Mouse (Mus musculus): ENCODE results near the gene Stk24. TPM values are rescaled to one million over a fixed set of nuclear protein-coding genes. Genes with fewer than 3 reads are reported as not detected.

Stk24 gene
- polyA plus RNA-seq, 1 experiment from 2014 or later: 43.8 TPM

DNA sequence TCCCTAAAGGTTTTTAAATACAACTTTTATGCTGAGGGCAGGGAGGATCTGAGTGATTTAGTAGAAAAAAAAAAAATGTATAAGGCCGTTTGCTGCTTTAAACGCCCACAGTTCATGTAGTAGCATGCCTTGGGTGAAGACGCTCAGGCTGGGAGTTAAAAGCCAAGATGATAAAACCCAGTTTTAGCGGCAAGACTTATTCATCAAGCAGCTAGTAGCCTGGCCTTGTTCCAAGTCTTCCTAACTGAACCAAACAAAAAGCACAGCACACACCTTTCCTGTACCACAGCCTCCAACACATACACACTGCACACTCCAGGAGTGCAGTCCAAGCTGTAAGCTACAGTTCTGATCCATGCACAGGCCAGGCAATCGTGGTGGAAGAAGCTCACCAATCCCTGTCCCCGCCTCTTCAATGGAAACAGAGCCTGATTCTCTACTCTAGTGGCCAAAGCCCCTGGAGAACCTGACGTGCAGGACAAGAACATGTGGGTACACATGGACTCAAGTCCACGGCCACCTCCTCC lies 23.4 kb downstream of the Stk24 start:
- Histone ChIP-seq H3K27me3 (ENCODE audit: low read depth, poor library complexity, severe bottlenecking) (no peaks in the 10 kb centered on the region), H3K9me3 (replicated peaks) (no peaks in the 10 kb centered on the region), H3K4me3 (no peak overlapping the region), H3K27ac (no peak overlapping the region), H3K36me3 (peaks cover 14% of the 10 kb centered on the region), H3K4me1 (peaks cover 50% of the 10 kb centered on the region)
- no peak for DNase-seq (ENCODE audit: low spot score)
- WGBS: 82% methylated on average over 8 of the region's 8 CpGs

DNA sequence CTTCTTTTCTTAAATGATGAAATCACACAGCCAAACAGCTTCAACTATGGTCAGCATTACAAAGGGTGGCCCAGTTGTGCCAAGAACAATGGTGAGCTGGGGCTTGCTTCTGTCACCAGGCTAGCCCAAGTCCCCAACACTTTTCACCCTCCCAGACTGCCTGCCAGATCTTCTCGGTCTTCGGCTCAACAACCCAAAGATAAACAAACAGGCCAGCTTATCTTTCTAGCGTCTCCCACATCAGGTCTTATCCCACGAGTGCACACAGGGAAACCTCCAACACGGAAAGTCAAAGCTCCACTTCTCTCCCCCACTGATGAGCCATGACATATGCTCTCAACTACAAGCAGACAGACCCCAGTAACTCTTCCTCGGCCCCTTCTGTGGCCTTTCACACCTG lies 24.1 kb downstream of the Stk24 start:
- WGBS: 34% methylated on average over 6 of the region's 6 CpGs
- no peak overlapping the region for H3K27ac ChIP-seq
- H3K9me3 ChIP-seq (replicated peaks): no peaks in the 10 kb centered on the region
- H3K4me3 ChIP-seq: no peak overlapping the region
- DNase-seq (ENCODE audit: low spot score): no peak
- H3K27me3 ChIP-seq (ENCODE audit: low read depth, poor library complexity, severe bottlenecking): no peaks in the 10 kb centered on the region
- H3K36me3 ChIP-seq: peaks cover 7% of the 10 kb centered on the region
- H3K4me1 ChIP-seq: peaks cover 53% of the 10 kb centered on the region

DNA sequence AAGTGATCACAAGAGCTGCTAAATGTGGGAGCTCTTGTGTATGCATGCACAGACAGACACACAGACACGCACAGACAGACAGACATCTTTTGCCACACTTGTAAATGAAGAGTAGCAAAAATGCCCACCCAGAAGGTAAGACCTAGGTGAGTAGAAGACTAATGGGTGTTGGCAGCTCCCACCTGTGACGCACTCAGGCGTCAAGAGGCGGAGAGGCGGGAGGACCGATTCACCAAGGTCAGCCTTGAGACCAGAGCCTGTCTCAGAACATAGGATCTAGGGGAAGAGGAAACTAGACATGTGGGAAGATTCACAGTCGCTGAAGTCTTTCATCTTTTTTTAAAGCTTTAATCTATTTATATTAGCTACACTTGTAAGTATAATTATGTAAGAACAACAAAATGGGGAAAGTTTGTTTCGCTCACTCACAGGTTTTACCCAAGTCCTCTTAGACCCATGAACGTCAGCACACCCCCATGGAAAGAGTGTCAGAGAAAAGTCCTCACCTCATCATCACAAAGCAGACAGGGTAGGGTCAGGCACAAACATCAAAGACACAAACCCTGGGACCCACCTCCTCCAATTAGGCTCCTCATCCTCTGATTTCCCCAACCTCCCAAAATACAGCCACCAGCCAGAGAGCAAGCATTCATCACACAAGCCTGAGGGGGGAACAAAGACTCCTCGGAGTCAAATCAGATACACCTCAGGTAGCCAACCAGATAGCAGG lies 26.0 kb downstream of the Stk24 start:
- Histone ChIP-seq H3K4me1 (peaks cover 45% of the 10 kb centered on the region), H3K9me3 (replicated peaks) (no peaks in the 10 kb centered on the region), H3K27ac (no peak overlapping the region), H3K36me3 (peaks cover 4% of the 10 kb centered on the region; the same call in 1 of the 2 replicates), H3K27me3 (ENCODE audit: low read depth, poor library complexity, severe bottlenecking) (no peaks in the 10 kb centered on the region), H3K4me3 (no peak overlapping the region)
- no peak for DNase-seq (ENCODE audit: low spot score)
- whole genome bisulfite sequencing: 75% methylated on average over 10 of the region's 10 CpGs

DNA sequence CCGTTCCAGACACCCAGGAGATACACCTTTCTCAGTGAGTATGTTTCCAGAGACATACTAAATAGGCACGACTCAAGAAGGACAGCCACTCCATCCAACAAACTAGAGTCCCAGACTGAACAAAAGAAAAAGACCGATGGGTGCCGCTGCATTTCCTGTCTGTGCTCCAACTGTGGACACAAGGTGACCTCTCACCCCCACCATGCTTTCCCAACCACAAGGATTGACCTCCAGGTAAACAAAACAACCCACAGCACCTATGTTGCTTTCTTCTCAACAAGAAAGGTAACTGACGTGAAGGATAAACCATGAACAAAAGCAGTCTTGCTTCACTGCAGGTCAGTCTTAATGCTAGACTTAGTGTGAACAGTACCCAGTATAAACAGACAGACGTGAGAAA lies 27.1 kb downstream of the Stk24 start:
- Histone ChIP-seq H3K27ac (peak overlapping the region; percentile 14; the same call in 1 of the 2 replicates), H3K9me3 (replicated peaks) (no peaks in the 10 kb centered on the region), H3K4me1 (peaks cover 49% of the 10 kb centered on the region), H3K4me3 (no peak overlapping the region), H3K36me3 (peaks cover 4% of the 10 kb centered on the region; the same call in 1 of the 2 replicates), H3K27me3 (ENCODE audit: low read depth, poor library complexity, severe bottlenecking) (no peaks in the 10 kb centered on the region)
- 89% methylated on average over 6 of the region's 6 CpGs for WGBS
- DNase-seq (ENCODE audit: low spot score): no peak

DNA sequence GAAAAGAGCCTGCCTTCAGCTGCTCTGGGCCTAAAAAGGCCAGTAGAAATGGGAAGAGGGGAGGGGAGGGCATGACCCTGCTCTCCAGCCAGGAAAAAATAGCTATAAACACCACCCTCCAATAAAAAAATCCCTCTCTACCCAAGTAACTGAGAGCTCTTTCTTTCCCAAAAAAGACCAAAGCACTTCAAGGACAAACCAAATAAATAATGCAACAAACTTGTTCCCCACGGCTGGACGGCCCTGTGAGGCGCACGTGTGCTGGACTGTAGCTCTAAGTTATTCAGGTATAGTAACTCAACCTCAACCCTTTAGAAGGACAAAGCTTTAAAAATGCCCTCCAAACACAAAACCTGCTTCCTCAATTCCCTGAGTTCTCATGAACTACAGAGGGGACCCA lies 28.1 kb downstream of the Stk24 start:
- no peak overlapping the region for H3K4me3 ChIP-seq
- no peaks in the 10 kb centered on the region for H3K27me3 ChIP-seq (ENCODE audit: low read depth, poor library complexity, severe bottlenecking)
- H3K36me3 ChIP-seq: peaks cover 4% of the 10 kb centered on the region; the same call in 1 of the 2 replicates
- no peak overlapping the region for H3K27ac ChIP-seq
- H3K9me3 ChIP-seq (replicated peaks): no peaks in the 10 kb centered on the region
- no peak for DNase-seq (ENCODE audit: low spot score)
- WGBS: 84% methylated on average over 4 of the region's 4 CpGs
- H3K4me1 ChIP-seq: peaks cover 49% of the 10 kb centered on the region

DNA sequence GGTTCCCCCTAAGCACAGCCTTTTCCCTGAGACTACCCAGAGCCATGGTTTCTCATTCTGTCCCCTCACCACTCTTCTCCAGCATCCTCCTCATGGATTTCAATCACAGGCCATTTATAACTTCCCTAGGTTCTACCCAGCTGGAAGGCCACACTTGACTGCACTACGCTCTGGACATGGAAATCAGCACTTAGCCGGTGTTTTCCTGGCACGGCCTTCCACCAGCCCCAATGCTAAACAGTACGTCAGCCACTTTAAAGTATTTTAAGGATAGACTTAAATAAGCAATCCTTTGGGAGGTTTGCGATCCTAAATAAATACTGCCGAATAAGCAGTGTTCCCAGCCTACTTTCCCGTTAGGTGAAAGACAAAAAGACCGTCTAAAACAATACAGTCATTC lies 29.8 kb downstream of the Stk24 start:
- WGBS: 94% methylated on average over 8 of the region's 8 CpGs
- H3K9me3 ChIP-seq (replicated peaks): no peaks in the 10 kb centered on the region
- H3K36me3 ChIP-seq: peaks cover under 1% of the 10 kb centered on the region; the same call in 1 of the 2 replicates
- no peaks in the 10 kb centered on the region for H3K27me3 ChIP-seq (ENCODE audit: low read depth, poor library complexity, severe bottlenecking)
- no peak overlapping the region for H3K4me3 ChIP-seq
- DNase-seq (ENCODE audit: low spot score): no peak
- no peak overlapping the region for H3K27ac ChIP-seq
- H3K4me1 ChIP-seq: peaks cover 54% of the 10 kb centered on the region

DNA sequence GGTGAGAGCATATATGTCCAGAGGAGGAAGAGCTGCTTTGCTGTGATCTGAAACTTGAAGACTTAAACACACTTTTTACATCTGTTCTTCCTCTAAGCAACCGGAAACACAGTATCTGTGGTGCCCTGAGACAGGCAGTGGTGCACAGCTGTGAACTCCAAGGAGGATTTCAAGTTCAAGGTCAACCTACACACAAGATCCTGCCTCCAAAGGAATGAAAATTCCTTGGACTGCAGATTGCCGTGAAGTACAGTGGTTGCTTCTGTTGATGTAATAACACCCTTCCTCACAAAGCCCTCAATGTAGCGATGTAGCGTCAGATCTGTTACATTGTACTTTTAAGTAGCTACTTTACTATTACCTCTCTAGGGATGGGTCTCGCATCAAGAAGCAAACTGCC lies 30.5 kb downstream of the Stk24 start:
- no peak overlapping the region for H3K27ac ChIP-seq
- WGBS: 91% methylated on average over 5 of the region's 5 CpGs
- H3K36me3 ChIP-seq: no peaks in the 10 kb centered on the region
- no peaks in the 10 kb centered on the region for H3K9me3 ChIP-seq (replicated peaks)
- peaks cover 56% of the 10 kb centered on the region for H3K4me1 ChIP-seq
- H3K4me3 ChIP-seq: no peak overlapping the region
- no peak for DNase-seq (ENCODE audit: low spot score)
- H3K27me3 ChIP-seq (ENCODE audit: low read depth, poor library complexity, severe bottlenecking): no peaks in the 10 kb centered on the region

DNA sequence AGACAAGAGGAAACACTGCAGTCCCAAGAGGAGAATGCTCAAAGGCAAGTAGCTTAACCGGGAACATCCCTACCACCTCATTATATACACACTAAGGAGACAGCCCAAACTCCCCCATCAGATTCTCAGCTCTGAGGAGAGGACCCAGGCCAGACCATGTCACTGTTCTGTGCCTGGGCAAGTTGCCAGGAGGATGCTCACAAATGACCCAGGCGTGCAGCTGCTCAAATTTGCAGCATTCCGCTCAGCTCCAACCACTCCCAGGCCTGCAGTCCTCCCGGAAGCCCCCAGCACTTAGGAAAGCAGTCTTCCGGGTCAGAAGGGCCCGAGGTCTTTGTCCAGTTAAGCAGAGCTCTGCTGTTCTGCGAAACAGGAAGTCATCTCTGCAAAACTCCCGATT lies 31.6 kb downstream of the Stk24 start:
- 78% methylated on average over 8 of the region's 8 CpGs for WGBS
- DNase-seq (ENCODE audit: low spot score): no peak
- Histone ChIP-seq H3K27me3 (ENCODE audit: low read depth, poor library complexity, severe bottlenecking) (no peaks in the 10 kb centered on the region), H3K9me3 (replicated peaks) (no peaks in the 10 kb centered on the region), H3K27ac (no peak overlapping the region), H3K36me3 (no peaks in the 10 kb centered on the region), H3K4me3 (no peak overlapping the region), H3K4me1 (peaks cover 59% of the 10 kb centered on the region)

DNA sequence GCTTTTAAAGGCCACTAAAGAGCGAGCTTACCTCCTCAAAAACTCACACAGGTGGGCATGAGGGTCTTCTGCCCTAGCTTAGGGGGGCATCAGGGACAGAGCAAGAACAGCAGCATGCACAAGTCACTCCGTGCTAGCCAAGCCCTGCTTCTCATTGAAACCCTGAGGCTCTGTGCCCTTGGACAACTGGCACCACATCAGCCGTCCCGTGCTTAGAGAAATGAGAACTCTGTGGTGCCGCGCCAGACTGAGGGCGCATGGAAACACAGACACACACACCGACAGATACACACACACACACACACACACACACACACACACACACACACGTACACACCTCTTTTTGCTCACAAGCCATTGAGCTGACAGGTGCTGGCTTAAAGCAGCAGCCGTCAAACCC lies 32.7 kb downstream of the Stk24 start:
- peaks cover 55% of the 10 kb centered on the region for H3K4me1 ChIP-seq

DNA sequence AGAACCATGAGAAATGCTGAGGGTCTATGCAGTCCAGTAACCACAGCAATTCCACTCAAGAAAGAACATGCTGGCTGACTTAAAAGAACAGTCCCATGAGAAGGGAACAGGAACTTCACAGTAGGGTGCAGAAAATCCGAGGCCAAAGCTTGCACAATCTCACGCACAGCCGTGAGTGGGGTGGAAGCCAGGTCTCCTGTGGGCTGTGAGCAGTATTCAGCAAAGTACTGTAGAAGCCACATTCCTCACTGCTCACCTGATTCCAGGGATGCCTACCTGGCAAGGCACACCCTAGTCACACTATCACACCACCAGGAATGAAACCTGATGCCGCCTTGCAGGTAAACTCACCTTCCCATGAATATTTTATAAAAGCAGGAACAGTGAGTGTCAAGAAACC lies 33.2 kb downstream of the Stk24 start:
- WGBS: 94% methylated on average over 4 of the region's 4 CpGs
- Histone ChIP-seq H3K4me3 (no peak overlapping the region), H3K36me3 (no peaks in the 10 kb centered on the region), H3K9me3 (replicated peaks) (no peaks in the 10 kb centered on the region), H3K27ac (no peak overlapping the region), H3K27me3 (ENCODE audit: low read depth, poor library complexity, severe bottlenecking) (no peaks in the 10 kb centered on the region), H3K4me1 (peaks cover 50% of the 10 kb centered on the region)
- no peak for DNase-seq (ENCODE audit: low spot score)

More for the DNA sequence above, 32.7 kb downstream of the Stk24 start:
- Histone ChIP-seq H3K27me3 (ENCODE audit: low read depth, poor library complexity, severe bottlenecking) (no peaks in the 10 kb centered on the region), H3K9me3 (replicated peaks) (no peaks in the 10 kb centered on the region), H3K4me3 (no peak overlapping the region), H3K27ac (no peak overlapping the region), H3K36me3 (no peaks in the 10 kb centered on the region)
- DNase-seq (ENCODE audit: low spot score): no peak
- WGBS: 95% methylated on average over 10 of the region's 10 CpGs

DNA sequence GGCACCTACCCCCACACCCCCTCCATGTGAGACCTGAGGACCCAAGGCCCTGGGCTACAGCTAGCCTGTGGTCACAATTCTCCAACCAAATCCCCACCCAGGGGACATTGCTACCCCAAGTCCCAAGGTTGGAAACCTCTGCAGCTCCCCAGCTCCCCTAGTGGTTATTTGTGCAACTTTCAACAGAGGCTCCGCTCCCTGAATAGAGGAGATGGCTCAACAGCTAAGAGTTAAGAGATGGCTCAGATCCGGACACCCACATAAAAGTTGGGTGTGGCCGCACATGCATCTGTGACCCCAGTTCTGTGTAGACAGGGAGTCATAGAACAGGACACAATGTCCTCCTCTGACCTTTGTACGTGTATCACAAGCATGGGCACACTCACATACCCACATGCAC lies 33.8 kb downstream of the Stk24 start:
- Histone ChIP-seq H3K27ac (no peak overlapping the region), H3K36me3 (no peaks in the 10 kb centered on the region), H3K9me3 (replicated peaks) (no peaks in the 10 kb centered on the region), H3K4me3 (no peak overlapping the region), H3K27me3 (ENCODE audit: low read depth, poor library complexity, severe bottlenecking) (no peaks in the 10 kb centered on the region), H3K4me1 (peaks cover 44% of the 10 kb centered on the region)
- WGBS: 83% methylated on average over 4 of the region's 4 CpGs
- DNase-seq (ENCODE audit: low spot score): no peak

DNA sequence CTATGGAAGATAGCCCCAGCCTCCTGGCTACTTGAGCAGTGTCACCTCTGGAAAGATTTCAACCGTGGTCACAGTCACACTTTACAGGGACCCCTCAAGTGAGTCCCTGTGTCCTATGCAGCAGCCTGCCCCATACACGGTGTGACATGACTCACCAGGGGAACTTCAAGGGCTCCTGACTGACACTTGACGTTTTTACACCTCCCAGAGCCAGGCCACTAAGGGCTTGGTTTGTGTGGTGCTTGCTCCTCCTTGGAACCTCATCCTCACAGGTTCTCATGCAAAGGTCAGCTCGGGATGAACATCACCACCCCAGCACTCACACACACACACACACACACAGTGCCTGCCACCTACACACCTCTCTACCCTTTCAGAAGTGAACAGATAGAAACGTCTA lies 34.9 kb downstream of the Stk24 start:
- H3K9me3 ChIP-seq (replicated peaks): no peaks in the 10 kb centered on the region
- H3K36me3 ChIP-seq: no peaks in the 10 kb centered on the region
- H3K27ac ChIP-seq: no peak overlapping the region
- no peak for DNase-seq (ENCODE audit: low spot score)
- H3K4me3 ChIP-seq: no peak overlapping the region
- 54% methylated on average over 5 of the region's 5 CpGs for WGBS
- H3K27me3 ChIP-seq (ENCODE audit: low read depth, poor library complexity, severe bottlenecking): no peaks in the 10 kb centered on the region
- peaks cover 45% of the 10 kb centered on the region for H3K4me1 ChIP-seq

DNA sequence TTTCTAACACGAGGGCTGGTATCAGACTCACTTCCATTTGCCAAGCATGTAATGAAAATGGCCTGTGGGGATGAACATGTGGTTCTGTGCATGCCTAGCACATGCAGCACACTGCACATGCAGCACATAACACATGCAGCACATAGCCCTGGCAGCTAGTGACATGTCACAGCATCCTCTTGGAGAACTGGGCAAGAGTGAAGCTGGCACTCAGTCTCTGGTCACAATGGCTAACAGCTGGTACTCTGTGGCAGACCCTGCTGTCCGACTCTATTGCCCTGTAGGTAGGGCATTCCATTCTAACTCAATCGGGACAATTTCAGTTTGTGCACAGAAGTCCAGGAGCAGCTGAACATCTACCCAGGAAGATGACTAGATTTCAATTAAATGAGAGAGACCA lies 36.9 kb downstream of the Stk24 start:
- Histone ChIP-seq H3K4me3 (no peak overlapping the region), H3K36me3 (no peaks in the 10 kb centered on the region), H3K27me3 (ENCODE audit: low read depth, poor library complexity, severe bottlenecking) (no peaks in the 10 kb centered on the region), H3K9me3 (replicated peaks) (no peaks in the 10 kb centered on the region), H3K27ac (no peak overlapping the region), H3K4me1 (peaks cover 39% of the 10 kb centered on the region)
- no peak for DNase-seq (ENCODE audit: low spot score)
- 94% methylated on average over 3 of the region's 3 CpGs for WGBS
